Mouse (Mus musculus) hindbrain, embryonic 10.5 days (tissue): ENCODE data around the gene Celf2. TPM values are rescaled to one million over a fixed set of nuclear protein-coding genes. Genes with fewer than 3 reads are reported as not detected.
A peak's percentile ranks its signal among the peaks of the same experiment; 100 is the strongest.

Source experiments
- DNase-seq: peaks from one replicate; pipeline ENCODE4 v3.0.0-alpha.2; 2017; ENCODE audit warnings: low spot score
- H3K27ac ChIP-seq: fragments of 300-500 bp; sonication (generic); 2 replicates; pipeline ENCODE4 v1.5.1; 2016; ENCODE audit warnings: mild to moderate bottlenecking, moderate library complexity
- H3K27me3 ChIP-seq: fragments of 300-500 bp; sonication (generic); 2 replicates; pipeline ENCODE4 v1.6.1; 2016; ENCODE audit warnings: mild to moderate bottlenecking; ENCODE audit not compliant: poor library complexity, insufficient read depth, severe bottlenecking
- H3K36me3 ChIP-seq: fragments of 300-500 bp; sonication (generic); 2 replicates; pipeline ENCODE4 v1.6.1; 2016; ENCODE audit warnings: mild to moderate bottlenecking, moderate library complexity
- H3K4me1 ChIP-seq: fragments of 300-500 bp; sonication (generic); replicated peaks from 2 replicates; pipeline ENCODE4 v1.6.1; 2016; ENCODE audit warnings: mild to moderate bottlenecking
- H3K4me3 ChIP-seq: fragments of 300-500 bp; sonication (generic); 2 replicates; pipeline ENCODE4 v1.5.1; 2016; ENCODE audit warnings: mild to moderate bottlenecking, moderate library complexity
- H3K9me3 ChIP-seq: fragments of 300-500 bp; sonication (generic); 2 replicates; pipeline ENCODE4 v1.6.1; 2016; ENCODE audit warnings: mild to moderate bottlenecking, moderate library complexity
- WGBS: fragments of 180-500 bp; shearing (Covaris S2); methylation state at CpG from one replicate; pipeline ENCODE4 v1.1.7; 2016; 5-methylcytosine and 5-hydroxymethylcytosine counted together
- polyA plus RNA-seq: library from polyadenylated mRNA; unstranded; fragments of >200 nt; fragmentation: Nextera tagmentation; extraction: Ambion mirVana; gene quantifications from 2 replicates; pipeline ENCODE4 v1.2.1, GENCODE M21; 2016

Celf2 gene
- polyA plus RNA-seq, 1 experiment from 2014 or later, result 66.8 TPM

- no peak for DNase-seq
Observed at GRCm38 (mm10) chr2:7359557-7359956, 149.8 kb downstream of the Celf2 start.

GRCm38 (mm10) chr2:7358816-7359215 is 150.5 kb downstream of the Celf2 start:
- H3K27me3 ChIP-seq, result no peaks in the 10 kb centered on the region
- no peak overlapping the region for H3K4me3 ChIP-seq
- no peak overlapping the region for H3K27ac ChIP-seq
- H3K4me1 ChIP-seq, result no peaks in the 10 kb centered on the region
- DNase-seq, result no peak
- H3K36me3 ChIP-seq, result no peaks in the 10 kb centered on the region
- H3K9me3 ChIP-seq, result no peaks in the 10 kb centered on the region
- WGBS, result 87% methylated on average over 3 of the region's 3 CpGs

More at GRCm38 (mm10) chr2:7359557-7359956, 149.8 kb downstream of the Celf2 start:
- Histone ChIP-seq H3K4me1 (no peaks in the 10 kb centered on the region), H3K27ac (no peak overlapping the region), H3K36me3 (no peaks in the 10 kb centered on the region), H3K9me3 (no peaks in the 10 kb centered on the region), H3K4me3 (no peak overlapping the region), H3K27me3 (no peaks in the 10 kb centered on the region)
- 77% methylated on average over 5 of the region's 5 CpGs for WGBS

GRCm38 (mm10) chr2:7351234-7351633 is 158.1 kb downstream of the Celf2 start:
- WGBS, result 94% methylated on average over 5 of the region's 5 CpGs
- DNase-seq, result no peak

GRCm38 (mm10) chr2:7346703-7347461 is 162.5 kb downstream of the Celf2 start:
- 80% methylated on average over 4 of the region's 4 CpGs for WGBS
- H3K9me3 ChIP-seq, result no peaks in the 10 kb centered on the region
- H3K27me3 ChIP-seq, result no peaks in the 10 kb centered on the region
- H3K36me3 ChIP-seq, result no peaks in the 10 kb centered on the region
- no peak for DNase-seq
- no peak overlapping the region for H3K27ac ChIP-seq
- no peaks in the 10 kb centered on the region for H3K4me1 ChIP-seq
- H3K4me3 ChIP-seq, result no peak overlapping the region

More at GRCm38 (mm10) chr2:7351234-7351633, 158.1 kb downstream of the Celf2 start:
- no peaks in the 10 kb centered on the region for H3K4me1 ChIP-seq
- no peak overlapping the region for H3K4me3 ChIP-seq
- no peaks in the 10 kb centered on the region for H3K27me3 ChIP-seq
- no peak overlapping the region for H3K27ac ChIP-seq
- no peaks in the 10 kb centered on the region for H3K9me3 ChIP-seq
- H3K36me3 ChIP-seq, result no peaks in the 10 kb centered on the region

- no peak for DNase-seq
- no peaks in the 10 kb centered on the region for H3K4me1 ChIP-seq
- H3K27ac ChIP-seq, result no peak overlapping the region
- H3K27me3 ChIP-seq, result no peaks in the 10 kb centered on the region
- no peaks in the 10 kb centered on the region for H3K36me3 ChIP-seq
- no peaks in the 10 kb centered on the region for H3K9me3 ChIP-seq
- H3K4me3 ChIP-seq, result no peak overlapping the region
- WGBS, result 93% methylated on average over 2 of the region's 2 CpGs
Observed at GRCm38 (mm10) chr2:7344951-7345350, 164.4 kb downstream of the Celf2 start.

GRCm38 (mm10) chr2:7342911-7343478 is 166.4 kb downstream of the Celf2 start:
- no peaks in the 10 kb centered on the region for H3K9me3 ChIP-seq
- H3K4me3 ChIP-seq, result no peak overlapping the region
- 73% methylated on average over 8 of the region's 8 CpGs for WGBS
- no peaks in the 10 kb centered on the region for H3K4me1 ChIP-seq
- H3K36me3 ChIP-seq, result no peaks in the 10 kb centered on the region
- DNase-seq, result no peak
- no peaks in the 10 kb centered on the region for H3K27me3 ChIP-seq
- no peak overlapping the region for H3K27ac ChIP-seq

GRCm38 (mm10) chr2:7334846-7335245 is 174.5 kb downstream of the Celf2 start:
- 88% methylated on average over 2 of the region's 2 CpGs for WGBS

GRCm38 (mm10) chr2:7328018-7328899 is 181.1 kb downstream of the Celf2 start:
- Histone ChIP-seq H3K27me3 (no peaks in the 10 kb centered on the region), H3K4me3 (no peak overlapping the region), H3K9me3 (no peaks in the 10 kb centered on the region), H3K36me3 (no peaks in the 10 kb centered on the region), H3K4me1 (no peaks in the 10 kb centered on the region), H3K27ac (no peak overlapping the region)
- 79% methylated on average over 8 of the region's 8 CpGs for WGBS
- no peak for DNase-seq

More at GRCm38 (mm10) chr2:7334846-7335245, 174.5 kb downstream of the Celf2 start:
- Histone ChIP-seq H3K27ac (no peak overlapping the region), H3K4me1 (no peaks in the 10 kb centered on the region), H3K9me3 (no peaks in the 10 kb centered on the region), H3K27me3 (no peaks in the 10 kb centered on the region), H3K36me3 (no peaks in the 10 kb centered on the region), H3K4me3 (no peak overlapping the region)
- DNase-seq, result no peak

- Histone ChIP-seq H3K4me1 (peaks cover 21% of the 10 kb centered on the region), H3K36me3 (no peaks in the 10 kb centered on the region), H3K27ac (no peak overlapping the region), H3K9me3 (no peaks in the 10 kb centered on the region), H3K27me3 (0 out of 2 replicates have a peak, but pooled peaks cover 4% of the 10 kb centered on the region), H3K4me3 (no peak overlapping the region)
- 39% methylated on average over 3 of the region's 3 CpGs for WGBS
- DNase-seq, result no peak
Observed at GRCm38 (mm10) chr2:7319760-7320159, 189.6 kb downstream of the Celf2 start.

GRCm38 (mm10) chr2:7311776-7312175 is 197.6 kb downstream of the Celf2 start:
- Histone ChIP-seq H3K4me3 (no peak overlapping the region), H3K27ac (0 out of 2 replicates have a peak overlapping the region, but pooled peaks have one; percentile 40), H3K36me3 (no peaks in the 10 kb centered on the region), H3K9me3 (no peaks in the 10 kb centered on the region), H3K27me3 (peaks cover 4% of the 10 kb centered on the region; the same call in 1 of the 2 replicates), H3K4me1 (peaks cover 43% of the 10 kb centered on the region)
- DNase-seq, result no peak
- WGBS, result 46% methylated on average over 3 of the region's 3 CpGs

GRCm38 (mm10) chr2:7310840-7311182 is 198.6 kb downstream of the Celf2 start:
- Histone ChIP-seq H3K4me1 (peaks cover 38% of the 10 kb centered on the region), H3K27ac (peak overlapping the region; percentile 79; the same call in 1 of the 2 replicates), H3K36me3 (no peaks in the 10 kb centered on the region), H3K9me3 (no peaks in the 10 kb centered on the region), H3K27me3 (peaks cover 4% of the 10 kb centered on the region; the same call in 1 of the 2 replicates), H3K4me3 (no peak overlapping the region)
- 93% methylated on average over 2 of the region's 2 CpGs for WGBS
- DNase-seq, result no peak

GRCm38 (mm10) chr2:7310129-7310839 is 199.1 kb downstream of the Celf2 start:
- H3K36me3 ChIP-seq, result no peaks in the 10 kb centered on the region
- H3K9me3 ChIP-seq, result no peaks in the 10 kb centered on the region
- H3K4me3 ChIP-seq, result no peak overlapping the region
- peaks cover 38% of the 10 kb centered on the region for H3K4me1 ChIP-seq
- H3K27ac ChIP-seq, result peak overlapping the region; percentile 79
- WGBS, result 27% methylated on average over 2 of the region's 2 CpGs
- peak; percentile 48 for DNase-seq
- H3K27me3 ChIP-seq, result peaks cover 2% of the 10 kb centered on the region; the same call in 1 of the 2 replicates
